Mouse (Mus musculus) midbrain, embryonic 15.5 days (tissue): Measurements from ENCODE around the gene Kcnab2. TPM values are rescaled to one million over a fixed set of nuclear protein-coding genes. Genes with fewer than 3 reads are reported as not detected.

Experiments
- ATAC-seq: fragments of 200-750 bp; cut with Nextera tagmentation; replicated peaks from 2 replicates; pipeline ENCODE4 v1.8.0; 2017; ENCODE audit warnings: moderate TSS enrichment
- H3K27ac ChIP-seq: fragments of 300-500 bp; sonication (generic); 2 replicates; pipeline ENCODE4 v1.5.1; 2015; ENCODE audit warnings: mild to moderate bottlenecking, inconsistent platforms
- H3K27me3 ChIP-seq: fragments of 300-500 bp; sonication (generic); replicated peaks from 2 replicates; pipeline ENCODE4 v1.6.1; 2015; ENCODE audit warnings: inconsistent platforms
- H3K36me3 ChIP-seq: fragments of 300-500 bp; sonication (generic); replicated peaks from 2 replicates; pipeline ENCODE4 v1.6.1; 2015; ENCODE audit warnings: inconsistent platforms
- H3K4me1 ChIP-seq: fragments of 300-500 bp; sonication (generic); 2 replicates; pipeline ENCODE4 v1.6.1; 2015; ENCODE audit warnings: inconsistent platforms
- H3K4me2 ChIP-seq: fragments of 300-500 bp; sonication (generic); 2 replicates; pipeline ENCODE4 v1.6.1; 2015; ENCODE audit warnings: inconsistent platforms, mild to moderate bottlenecking, moderate library complexity
- H3K4me3 ChIP-seq: fragments of 300-500 bp; sonication (generic); 2 replicates; pipeline ENCODE4 v1.5.1; 2015; ENCODE audit warnings: mild to moderate bottlenecking, inconsistent platforms
- H3K9ac ChIP-seq: fragments of 300-500 bp; sonication (generic); 2 replicates; pipeline ENCODE4 v1.6.1; 2015; ENCODE audit warnings: mild to moderate bottlenecking, inconsistent platforms
- H3K9me3 ChIP-seq: fragments of 300-500 bp; sonication (generic); 2 replicates; pipeline ENCODE4 v1.6.1; 2016; ENCODE audit warnings: inconsistent platforms
- WGBS: fragments of 180-500 bp; shearing (Covaris S2); methylation state at CpG from one replicate; pipeline ENCODE4 v1.1.7; 2015; ENCODE audit warnings: mixed read lengths; 5-methylcytosine and 5-hydroxymethylcytosine counted together
- polyA plus RNA-seq: library from polyadenylated mRNA; unstranded; fragments of >200 nt; fragmentation: Nextera tagmentation; extraction: Ambion mirVana; gene quantifications from 2 replicates; pipeline ENCODE4 v1.2.1, GENCODE M21; 2015

The Kcnab2 gene
- polyA plus RNA-seq, 1 experiment from 2014 or later = 27.8 TPM

GRCm38 (mm10) chr4:152412524-152413080, 65.1 kb downstream of the Kcnab2 start:
- no peak overlapping the region for H3K27ac ChIP-seq

DNA sequence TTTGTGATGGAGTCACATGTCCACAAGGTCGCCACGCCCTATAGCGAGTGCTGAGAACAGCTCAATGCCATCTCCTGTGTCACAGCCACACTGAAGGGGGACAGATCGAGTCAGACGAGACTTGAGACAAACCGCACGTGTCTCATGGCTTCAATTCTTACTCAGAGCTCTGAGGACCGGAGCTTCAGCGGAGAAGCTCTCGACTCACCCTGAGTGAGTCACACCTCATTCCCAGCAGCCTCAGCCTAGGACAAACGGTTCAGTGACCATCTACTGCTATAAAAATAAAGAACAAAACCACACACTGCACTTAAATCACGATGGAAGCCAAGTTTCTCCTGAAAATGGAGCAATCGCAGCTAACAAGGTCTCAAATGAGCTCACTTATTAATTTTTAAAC, 66.7 kb downstream of the Kcnab2 start:
- H3K9me3 ChIP-seq = no peaks in the 10 kb centered on the region
- WGBS = 78% methylated on average over 13 of the region's 13 CpGs
- no peaks in the 10 kb centered on the region for H3K36me3 ChIP-seq
- H3K27me3 ChIP-seq = no peaks in the 10 kb centered on the region
- no peak overlapping the region for H3K9ac ChIP-seq
- no peak overlapping the region for H3K4me2 ChIP-seq
- no peak overlapping the region for H3K4me3 ChIP-seq
- no peak overlapping the region for H3K27ac ChIP-seq
- peaks cover 11% of the 10 kb centered on the region for H3K4me1 ChIP-seq
- ATAC-seq = no peak

More at GRCm38 (mm10) chr4:152412524-152413080, 65.1 kb downstream of the Kcnab2 start:
- H3K9me3 ChIP-seq = no peaks in the 10 kb centered on the region
- peaks cover 8% of the 10 kb centered on the region for H3K4me1 ChIP-seq
- no peak overlapping the region for H3K4me2 ChIP-seq
- H3K36me3 ChIP-seq = no peaks in the 10 kb centered on the region
- no peak overlapping the region for H3K4me3 ChIP-seq
- no peak overlapping the region for H3K9ac ChIP-seq
- no peak for ATAC-seq
- 77% methylated on average over 3 of the region's 3 CpGs for WGBS
- H3K27me3 ChIP-seq = no peaks in the 10 kb centered on the region

- Histone ChIP-seq H3K4me3 (no peak overlapping the region), H3K9ac (no peak overlapping the region), H3K9me3 (no peaks in the 10 kb centered on the region), H3K27ac (no peak overlapping the region), H3K36me3 (no peaks in the 10 kb centered on the region), H3K4me2 (no peak overlapping the region), H3K4me1 (peaks cover 21% of the 10 kb centered on the region), H3K27me3 (no peaks in the 10 kb centered on the region)
- ATAC-seq = no peak
- WGBS = 77% methylated on average over 8 of the region's 8 CpGs
Measured at GRCm38 (mm10) chr4:152406531-152406930, 71.1 kb downstream of the Kcnab2 start.

DNA sequence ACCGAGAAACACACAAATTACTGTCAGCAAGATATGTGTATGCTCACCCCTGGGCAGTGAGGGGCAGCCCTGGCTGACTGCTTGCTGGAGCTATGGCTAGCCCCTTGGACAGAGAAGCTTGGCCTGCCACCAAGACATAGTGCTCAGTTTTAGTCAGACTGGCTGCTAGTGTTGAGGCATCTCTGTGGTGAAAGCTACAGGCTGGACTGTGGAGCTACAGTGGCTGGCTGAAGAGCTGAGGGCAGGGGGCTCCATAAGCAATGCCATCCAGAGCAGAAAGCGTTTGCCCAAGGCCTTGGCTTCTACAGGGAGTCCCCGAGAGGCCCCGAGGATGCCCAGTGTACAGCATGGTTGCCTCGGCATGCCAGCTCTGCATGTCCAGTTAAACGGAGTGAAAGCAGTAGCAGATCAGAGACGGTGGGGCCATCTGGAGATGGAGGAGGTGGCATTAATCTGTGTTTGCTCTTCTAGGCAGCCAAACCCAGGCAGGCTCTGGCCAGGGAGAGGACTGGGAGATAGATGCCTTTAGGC, 71.9 kb downstream of the Kcnab2 start:
- Histone ChIP-seq H3K27me3 (no peaks in the 10 kb centered on the region), H3K4me1 (peaks cover 21% of the 10 kb centered on the region), H3K4me2 (no peak overlapping the region), H3K27ac (peak overlapping the region; percentile 63), H3K36me3 (no peaks in the 10 kb centered on the region), H3K9ac (no peak overlapping the region), H3K4me3 (no peak overlapping the region), H3K9me3 (no peaks in the 10 kb centered on the region)
- 71% methylated on average over 7 of the region's 7 CpGs for WGBS
- ATAC-seq = no peak

DNA sequence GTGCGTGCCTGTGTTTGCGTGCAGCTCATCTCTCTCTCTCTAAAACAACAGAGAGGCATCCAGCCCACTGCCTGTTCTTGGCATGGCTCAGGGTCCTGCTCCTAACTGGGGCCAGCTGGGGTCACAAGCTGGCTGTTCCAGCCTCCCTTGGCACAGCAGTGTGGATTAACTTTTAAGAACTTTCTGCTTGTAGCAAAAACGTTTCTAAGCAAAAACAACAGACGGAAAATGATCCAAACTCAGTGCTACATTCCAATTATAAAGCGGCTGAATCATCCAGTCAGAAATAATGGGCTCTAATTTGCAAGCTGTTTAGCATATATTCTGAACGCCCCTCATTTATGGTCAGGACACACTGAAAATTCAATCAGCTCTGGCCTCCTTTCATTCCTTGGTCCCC, 72.5 kb downstream of the Kcnab2 start:
- no peaks in the 10 kb centered on the region for H3K27me3 ChIP-seq
- no peak overlapping the region for H3K9ac ChIP-seq
- WGBS = 61% methylated on average over 6 of the region's 6 CpGs
- H3K4me3 ChIP-seq = no peak overlapping the region
- H3K36me3 ChIP-seq = no peaks in the 10 kb centered on the region
- H3K27ac ChIP-seq = peak overlapping the region; percentile 63
- no peak for ATAC-seq
- peaks cover 21% of the 10 kb centered on the region for H3K4me1 ChIP-seq
- no peak overlapping the region for H3K4me2 ChIP-seq
- no peaks in the 10 kb centered on the region for H3K9me3 ChIP-seq

- no peak overlapping the region for H3K4me2 ChIP-seq
- H3K4me3 ChIP-seq = no peak overlapping the region
- no peaks in the 10 kb centered on the region for H3K27me3 ChIP-seq
- ATAC-seq = no peak
- no peak overlapping the region for H3K27ac ChIP-seq
- H3K9me3 ChIP-seq = no peaks in the 10 kb centered on the region
- H3K9ac ChIP-seq = no peak overlapping the region
- H3K4me1 ChIP-seq = no peaks in the 10 kb centered on the region
- WGBS = 79% methylated on average over 3 of the region's 3 CpGs
- H3K36me3 ChIP-seq = no peaks in the 10 kb centered on the region
Measured at GRCm38 (mm10) chr4:152398926-152399325, 78.7 kb downstream of the Kcnab2 start.

DNA sequence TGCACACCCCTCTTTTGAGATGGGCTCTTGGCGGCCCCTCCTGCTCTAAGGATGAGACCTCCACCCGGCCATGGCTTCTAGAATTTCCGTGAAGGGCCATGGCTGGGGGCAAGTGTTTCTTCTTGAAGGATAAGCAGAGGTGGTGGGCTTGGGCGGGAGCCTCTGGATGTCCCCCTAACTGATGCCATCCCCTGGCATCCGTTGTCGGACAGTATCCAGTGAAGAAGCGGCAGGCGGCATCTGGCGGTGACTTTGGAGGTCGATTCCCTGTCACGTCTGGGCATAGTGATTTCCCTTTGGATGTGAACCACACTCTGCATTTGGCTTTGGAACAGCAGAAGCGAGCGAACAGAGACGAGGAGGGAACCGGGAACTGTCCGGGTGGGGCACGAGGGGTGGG, 85.0 kb downstream of the Kcnab2 start:
- no peak overlapping the region for H3K9ac ChIP-seq
- no peak overlapping the region for H3K4me3 ChIP-seq
- H3K27ac ChIP-seq = no peak overlapping the region
- WGBS = 88% methylated on average over 17 of the region's 17 CpGs
- H3K9me3 ChIP-seq = no peaks in the 10 kb centered on the region
- H3K4me2 ChIP-seq = no peak overlapping the region
- 0 out of 2 replicates have a peak, but pooled peaks cover 4% of the 10 kb centered on the region for H3K36me3 ChIP-seq
- no peaks in the 10 kb centered on the region for H3K4me1 ChIP-seq
- H3K27me3 ChIP-seq = no peaks in the 10 kb centered on the region
- ATAC-seq = no peak

- Histone ChIP-seq H3K9ac (no peak overlapping the region), H3K36me3 (0 out of 2 replicates have a peak, but pooled peaks cover 4% of the 10 kb centered on the region), H3K27me3 (no peaks in the 10 kb centered on the region), H3K27ac (no peak overlapping the region), H3K9me3 (no peaks in the 10 kb centered on the region), H3K4me3 (no peak overlapping the region), H3K4me2 (no peak overlapping the region), H3K4me1 (no peaks in the 10 kb centered on the region)
- 88% methylated on average over 5 of the region's 5 CpGs for WGBS
- no peak for ATAC-seq
Measured at GRCm38 (mm10) chr4:152392192-152392591, 85.5 kb downstream of the Kcnab2 start.

DNA sequence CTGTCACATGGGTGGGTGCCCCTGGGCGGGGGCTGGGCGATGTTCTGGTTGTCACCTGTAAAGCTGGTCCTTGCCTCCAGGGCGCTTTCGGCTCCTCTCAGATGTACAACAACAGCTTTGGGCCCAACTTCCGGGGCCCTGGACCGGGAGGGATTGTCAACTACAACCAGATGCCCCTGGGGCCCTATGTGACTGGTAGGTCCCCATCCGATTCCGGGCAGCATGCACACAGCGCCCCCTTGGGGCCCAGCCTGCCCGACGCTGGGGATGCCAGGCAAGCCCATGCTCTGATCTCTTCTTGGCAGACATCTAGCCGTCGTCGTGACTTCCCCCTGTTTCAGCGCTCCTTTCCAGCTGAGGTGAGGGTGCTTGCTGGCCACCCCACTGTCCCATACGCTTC, 92.0 kb downstream of the Kcnab2 start:
- Histone ChIP-seq H3K36me3 (peaks cover 29% of the 10 kb centered on the region), H3K27ac (no peak overlapping the region), H3K9ac (no peak overlapping the region), H3K4me1 (no peaks in the 10 kb centered on the region), H3K4me2 (no peak overlapping the region), H3K9me3 (no peaks in the 10 kb centered on the region), H3K4me3 (no peak overlapping the region), H3K27me3 (no peaks in the 10 kb centered on the region)
- no peak for ATAC-seq
- 68% methylated on average over 16 of the region's 16 CpGs for WGBS

DNA sequence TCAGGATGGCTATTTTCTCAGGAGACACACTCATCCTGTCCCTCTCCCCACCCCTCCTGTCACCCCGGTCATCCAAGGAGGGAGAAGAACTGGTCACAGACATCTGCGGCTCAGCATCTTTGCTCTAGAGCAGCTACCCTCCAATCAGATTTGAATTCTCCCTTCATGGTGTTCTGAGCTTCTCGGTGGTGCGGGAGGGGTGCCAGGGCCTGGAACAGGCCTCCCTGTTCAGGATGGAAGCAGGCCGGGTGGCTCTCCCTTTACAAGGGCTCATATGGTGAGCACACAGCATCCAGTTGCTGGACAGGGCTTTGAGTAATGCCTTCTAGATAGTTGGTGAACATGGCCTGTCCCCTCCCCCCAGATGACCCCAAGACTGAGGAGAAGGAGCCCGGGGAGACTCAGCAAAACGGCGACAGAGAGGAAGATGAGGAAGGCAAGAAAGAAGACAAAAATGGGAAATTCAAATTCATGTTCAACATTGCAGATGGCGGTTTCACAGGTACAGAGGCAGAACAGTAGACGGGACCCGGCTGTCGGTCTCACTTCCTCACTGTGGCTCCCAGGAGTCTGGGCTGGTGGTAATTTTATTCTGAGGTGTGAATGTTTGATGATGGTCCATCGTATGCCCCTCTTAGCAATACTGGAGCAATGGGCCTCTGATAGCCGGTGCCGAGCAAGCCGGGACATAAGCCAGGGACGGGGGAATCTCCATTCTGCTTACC, 95.0 kb downstream of the Kcnab2 start:
- WGBS = 87% methylated on average over 17 of the region's 17 CpGs

DNA sequence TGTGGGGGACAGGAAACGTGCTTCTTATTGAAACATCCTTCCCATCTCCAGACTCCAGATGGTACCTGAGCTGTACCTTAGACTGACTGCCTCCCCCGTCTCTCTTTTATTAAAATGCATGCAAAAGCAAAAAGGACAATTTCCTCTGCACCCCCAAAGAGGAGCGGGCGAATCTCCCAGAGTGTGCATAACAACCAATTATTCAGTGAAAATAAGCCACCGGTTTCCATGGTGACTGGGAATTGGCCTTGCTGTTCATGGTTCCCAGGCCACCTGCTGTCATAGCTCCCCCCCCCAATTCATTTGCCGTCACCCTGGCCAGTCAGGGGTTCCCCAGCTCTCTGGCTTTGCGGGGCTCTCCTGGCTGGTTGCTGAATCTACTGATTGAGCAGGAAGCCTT, 112.4 kb downstream of the Kcnab2 start:
- Histone ChIP-seq H3K27me3 (peaks cover 15% of the 10 kb centered on the region; the same call in 1 of the 2 replicates), H3K9ac (no peak overlapping the region), H3K36me3 (peaks cover 15% of the 10 kb centered on the region), H3K27ac (peak overlapping the region; percentile 71), H3K4me2 (no peak overlapping the region), H3K4me1 (peaks cover 19% of the 10 kb centered on the region), H3K9me3 (no peaks in the 10 kb centered on the region), H3K4me3 (no peak overlapping the region)
- peak; percentile 51; the same call in 1 of the 2 replicates for ATAC-seq
- WGBS = 25% methylated on average over 7 of the region's 7 CpGs

More for the DNA sequence above, 95.0 kb downstream of the Kcnab2 start:
- Histone ChIP-seq H3K27me3 (no peaks in the 10 kb centered on the region), H3K36me3 (peaks cover 32% of the 10 kb centered on the region), H3K27ac (no peak overlapping the region), H3K9me3 (no peaks in the 10 kb centered on the region), H3K4me2 (no peak overlapping the region), H3K4me3 (no peak overlapping the region), H3K9ac (no peak overlapping the region), H3K4me1 (no peaks in the 10 kb centered on the region)
- no peak for ATAC-seq

GRCm38 (mm10) chr4:152362180-152362579, 115.5 kb downstream of the Kcnab2 start:
- 81% methylated on average over 9 of the region's 9 CpGs for WGBS
- ATAC-seq = no peak
- peaks cover 15% of the 10 kb centered on the region for H3K36me3 ChIP-seq
- H3K27ac ChIP-seq = no peak overlapping the region
- H3K4me1 ChIP-seq = peaks cover 19% of the 10 kb centered on the region
- no peaks in the 10 kb centered on the region for H3K9me3 ChIP-seq
- no peak overlapping the region for H3K4me3 ChIP-seq
- no peak overlapping the region for H3K4me2 ChIP-seq
- H3K9ac ChIP-seq = no peak overlapping the region
- H3K27me3 ChIP-seq = peaks cover 17% of the 10 kb centered on the region
